Mouse (Mus musculus) kidney, adult 11 months (tissue): Measurements from ENCODE around the gene Slc7a8.

Experiments used
- DNase-seq: peaks from one replicate; pipeline ENCODE4 v3.0.0; 2022

Gene Slc7a8

DNA sequence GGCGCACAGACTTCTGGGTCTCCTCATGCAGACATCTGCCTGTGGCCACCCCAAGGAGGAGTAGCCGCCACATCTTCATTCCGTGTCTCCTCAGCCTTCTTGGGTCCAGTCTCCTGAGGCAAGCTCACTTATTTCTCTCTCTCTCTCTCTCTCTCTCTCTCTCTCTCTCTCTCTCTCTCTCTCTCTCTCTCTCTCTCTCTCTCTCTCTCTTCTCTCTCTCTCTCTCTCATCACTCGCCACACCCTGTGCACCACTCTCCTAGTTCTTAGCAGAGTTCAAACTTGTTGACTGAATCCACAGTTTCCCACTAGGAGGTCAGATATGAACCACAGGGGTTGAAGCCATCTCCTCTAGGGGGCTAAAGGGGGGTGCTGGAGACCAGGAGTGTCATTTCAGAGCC, 83.0 kb downstream of the Slc7a8 start, which contains the start of gene Gm29776:
Gene Gm29776, minus strand, starts transcription at position 101 of the 400 bp plus-strand sequence.
- no peak for DNase-seq

DNA sequence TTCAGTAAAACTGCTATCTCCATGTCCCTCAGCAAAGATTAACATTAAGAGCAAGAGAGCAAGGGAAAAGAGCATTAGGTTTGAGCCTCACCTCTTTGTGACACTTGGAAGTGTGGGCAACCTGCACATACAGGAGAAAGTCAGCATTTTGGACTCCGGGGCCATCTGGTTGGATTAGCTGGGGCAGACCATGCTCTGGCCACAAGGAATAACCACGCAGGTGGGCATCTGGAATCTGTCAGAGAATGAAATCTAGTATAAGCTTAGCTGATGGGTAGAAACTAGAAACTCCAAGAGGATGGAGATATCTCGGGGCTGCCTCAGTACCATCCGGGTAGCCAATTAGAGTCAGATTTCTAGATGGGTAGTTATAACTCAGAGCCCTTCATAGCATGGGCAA, 85.0 kb downstream of the Slc7a8 start:
- DNase-seq, result no peak

DNA sequence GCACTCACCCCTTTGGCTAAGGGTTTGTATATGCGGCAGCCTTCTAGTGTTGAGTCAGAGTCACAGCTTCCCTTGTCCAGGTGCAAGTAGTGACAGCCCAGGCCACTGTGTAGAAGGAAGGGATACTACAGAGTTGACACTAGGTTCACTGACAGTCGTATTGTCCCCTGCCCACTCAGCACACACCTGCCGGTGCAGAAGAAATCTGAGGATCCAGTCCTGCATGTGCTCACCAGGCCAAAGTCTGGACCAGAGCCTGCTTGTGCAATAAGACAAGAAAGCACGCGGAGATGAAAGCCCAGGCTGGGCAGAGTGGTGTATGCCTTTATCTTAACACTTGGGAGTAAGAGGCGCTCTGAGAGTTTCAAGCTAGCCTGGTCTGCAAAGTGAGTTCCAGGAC, 86.7 kb downstream of the Slc7a8 start:
- no peak for DNase-seq

DNA sequence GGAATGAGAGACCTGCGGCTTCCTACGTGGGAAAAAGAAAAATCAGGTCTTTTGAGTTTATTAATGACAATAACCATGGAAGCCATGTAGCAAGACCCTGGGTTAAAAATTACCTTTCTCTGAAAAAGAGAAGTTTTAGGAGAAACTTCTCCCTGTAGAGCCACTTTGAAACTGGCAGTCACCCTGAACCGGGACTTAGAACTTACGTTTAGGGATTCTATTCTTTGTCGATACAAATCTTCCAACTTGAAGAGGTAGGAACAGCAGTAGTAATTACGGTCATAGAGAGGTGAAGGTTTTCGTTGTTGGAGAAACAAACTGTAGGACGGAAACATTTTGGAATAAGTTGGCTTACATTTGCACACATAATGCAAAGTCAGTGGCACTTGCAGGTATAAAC, 94.5 kb downstream of the Slc7a8 start:
- no peak for DNase-seq

DNA sequence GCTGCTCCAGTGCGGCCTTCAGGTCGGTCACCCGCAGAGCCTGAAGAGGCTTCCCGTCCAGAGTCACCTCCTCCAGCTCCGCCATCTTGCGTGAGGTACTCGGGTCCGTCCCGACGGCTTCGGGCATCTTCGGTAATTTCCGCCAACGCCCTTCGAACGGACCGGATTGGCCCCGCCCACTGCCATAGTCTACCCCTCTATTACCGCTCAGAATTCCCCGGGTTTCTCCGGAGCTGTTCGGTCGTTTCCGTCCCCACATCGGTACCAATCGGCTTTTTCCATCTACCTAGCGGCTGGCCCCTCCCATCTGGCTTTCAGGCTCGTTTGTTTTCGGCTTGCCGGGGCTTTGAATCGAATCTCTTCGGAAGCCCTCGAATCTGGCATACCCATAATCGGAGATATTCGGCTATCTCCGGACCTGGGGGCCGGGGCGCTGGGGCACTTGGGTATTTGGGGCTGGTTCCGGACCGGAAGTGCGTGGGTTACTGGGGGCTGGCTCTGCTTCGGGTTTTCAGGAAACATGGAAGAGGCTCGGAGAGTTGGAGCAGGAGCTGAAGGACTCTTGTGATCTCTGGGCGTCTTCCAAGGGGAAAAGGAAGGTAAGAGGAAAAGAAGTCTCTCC, 95.1 kb downstream of the Slc7a8 start, which contains the start of gene Acin1:
Gene Acin1, minus strand, starts transcription at position 410 of the 622 bp plus-strand sequence.
- peak; percentile 100 for DNase-seq

DNA sequence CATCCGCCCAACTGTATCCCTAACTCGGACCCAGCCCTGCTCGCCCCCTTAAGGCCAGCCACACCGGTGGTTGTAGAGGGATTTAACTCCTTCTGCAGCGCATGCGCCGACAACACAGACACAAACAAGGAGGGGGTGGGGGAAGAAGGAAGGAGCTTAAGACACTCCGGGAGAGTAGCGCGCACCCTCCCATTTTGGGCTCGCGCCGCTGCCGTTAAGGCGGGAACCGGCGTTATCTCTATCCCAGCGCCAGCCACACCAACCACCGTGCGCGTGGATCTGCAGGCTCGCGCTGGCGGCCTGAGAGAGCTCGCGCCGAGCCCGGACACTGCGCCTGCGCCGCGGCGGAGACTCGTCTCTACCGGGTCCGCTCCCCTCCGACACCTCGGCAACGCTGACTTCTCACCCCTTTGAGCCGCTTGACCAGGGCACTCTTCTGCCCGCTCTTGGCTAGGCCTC, 95.7 kb downstream of the Slc7a8 start, which contains the start of gene 1700123O20Rik:
Gene 1700123O20Rik, plus strand, starts transcription at position 154 of the 459 bp plus-strand sequence.
- DNase-seq, result no peak

GRCm38 (mm10) chr14:54685471-54685870, 96.3 kb downstream of the Slc7a8 start:
- no peak for DNase-seq

DNA sequence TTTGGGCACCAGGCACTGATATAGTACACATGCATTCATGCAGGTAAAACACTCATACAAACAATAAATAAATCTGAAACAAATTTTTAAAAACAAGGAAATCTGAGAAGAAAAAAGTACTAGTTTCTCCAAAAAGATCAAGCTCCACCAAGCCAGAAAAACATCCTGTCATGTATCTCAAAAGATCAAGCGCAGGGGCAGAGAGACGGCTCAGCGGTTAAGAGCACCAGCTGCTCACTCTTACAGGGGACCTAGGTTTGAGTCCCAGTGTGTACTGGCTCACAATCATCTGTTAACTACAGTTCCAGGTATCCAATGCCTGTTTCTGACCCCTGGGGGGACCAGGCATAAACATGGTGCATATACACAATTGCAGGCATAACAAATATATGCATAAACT, 99.3 kb downstream of the Slc7a8 start:
- DNase-seq, result no peak

DNA sequence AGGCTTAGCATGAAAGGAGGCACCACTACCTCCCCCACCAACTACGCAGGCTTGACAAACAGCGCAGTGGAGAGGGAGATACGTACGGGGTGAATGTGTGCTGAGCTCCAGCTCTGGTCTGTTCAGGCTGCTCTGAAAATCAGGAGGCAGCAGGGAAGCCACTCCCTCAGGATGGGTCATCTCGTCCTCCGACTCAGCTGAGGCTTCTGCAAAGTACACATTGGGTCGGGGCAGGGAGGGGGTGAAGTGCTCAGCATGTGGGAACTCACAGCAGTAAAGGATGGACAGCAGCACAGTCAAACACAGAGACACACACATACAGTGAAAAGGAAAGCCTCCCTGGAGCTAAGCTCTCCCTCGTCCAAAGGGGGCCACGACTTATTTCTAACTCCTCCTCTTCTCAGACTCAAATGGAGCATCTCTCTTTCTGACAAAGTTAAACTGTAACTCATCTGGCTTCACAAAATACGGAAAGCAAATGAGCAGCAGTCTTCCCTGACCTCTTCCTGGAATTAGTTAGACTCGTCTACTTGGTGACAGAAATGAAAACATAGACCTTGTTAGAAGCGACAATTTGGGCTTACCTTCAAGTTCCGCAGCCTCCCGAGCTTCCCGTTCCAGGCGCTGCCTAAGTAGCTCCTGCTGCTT, 103.0 kb downstream of the Slc7a8 start:
- peak; percentile 7 for DNase-seq

DNA sequence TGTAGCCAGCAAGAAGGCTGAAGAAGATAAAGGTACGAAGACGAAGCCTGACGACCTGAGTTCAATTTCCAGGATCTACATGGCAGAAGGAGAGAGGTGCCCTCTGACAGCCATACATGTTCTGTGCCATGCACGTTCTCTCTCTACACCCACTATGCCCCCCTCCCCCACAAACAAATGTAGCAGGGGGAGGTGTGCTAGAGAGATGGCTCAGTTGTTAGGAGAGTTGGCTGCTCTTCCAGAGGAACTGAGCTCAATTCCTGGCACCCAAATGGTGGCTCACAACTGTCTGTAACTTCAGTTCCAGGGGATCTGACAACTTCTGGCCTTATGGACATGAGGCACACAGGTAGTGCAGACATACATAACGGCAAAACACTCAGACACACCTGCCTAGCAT, 105.5 kb downstream of the Slc7a8 start:
- no peak for DNase-seq

GRCm38 (mm10) chr14:54674317-54674716, 107.4 kb downstream of the Slc7a8 start:
- peak; percentile 22 for DNase-seq
